Mouse (Mus musculus) testis, adult 2 months (tissue): ENCODE measurements around the gene Il9r. TPM values are rescaled to one million over a fixed set of nuclear protein-coding genes. Genes with fewer than 3 reads are reported as not detected.

Experiments used
- H3K27ac ChIP-seq: fragments of 200-500 bp; 2 replicates; pipeline ENCODE4 v1.5.1; 2012; ENCODE audit warnings: low read depth, low read length; ENCODE audit not compliant: control insufficient read depth, insufficient read depth
- H3K27me3 ChIP-seq: fragments of 200-500 bp; 2 replicates; pipeline ENCODE4 v1.6.1; 2012; ENCODE audit warnings: mild to moderate bottlenecking, low read length, moderate library complexity; ENCODE audit not compliant: control insufficient read depth, insufficient read depth
- H3K36me3 ChIP-seq: fragments of 200-500 bp; 2 replicates; pipeline ENCODE4 v1.6.1; 2012; ENCODE audit warnings: mild to moderate bottlenecking, low read length; ENCODE audit not compliant: control insufficient read depth, insufficient read depth
- H3K4me1 ChIP-seq: fragments of 200-500 bp; 2 replicates; pipeline ENCODE4 v1.6.1; 2012; ENCODE audit warnings: low read length; ENCODE audit not compliant: control insufficient read depth, insufficient read depth
- H3K4me3 ChIP-seq: fragments of 200-500 bp; 2 replicates; pipeline ENCODE4 v1.5.1; 2012; ENCODE audit warnings: low read depth, mild to moderate bottlenecking, low read length, moderate library complexity, mixed read lengths; ENCODE audit not compliant: control insufficient read depth
- CTCF ChIP-seq: fragments of 200-500 bp; IDR thresholded peaks from 2 replicates; pipeline ENCODE4 v1.5.1; 2012; ENCODE audit warnings: low read depth, mild to moderate bottlenecking, inconsistent platforms, low read length, moderate library complexity; ENCODE audit not compliant: control insufficient read depth, insufficient read depth, insufficient replicate concordance
- POLR2A ChIP-seq: fragments of 200-500 bp; IDR thresholded peaks from 2 replicates; pipeline ENCODE4 v1.6.1; 2012; ENCODE audit warnings: low read depth, mild to moderate bottlenecking, inconsistent platforms, low read length, moderate library complexity; ENCODE audit not compliant: control insufficient read depth
- polyA plus RNA-seq: library from polyadenylated mRNA; depleted of rRNA; stranded (reverse); fragments of >200 nt; gene quantifications from 2 replicates; pipeline ENCODE4 v1.2.3, GENCODE M21; 2012

The Il9r gene
- polyA plus RNA-seq, 1 experiment, result 1.6 TPM

GRCm38 (mm10) chr11:32159176-32159575 lies 40.9 kb downstream of the Il9r start:
- Histone ChIP-seq H3K27me3 (no peaks in the 10 kb centered on the region), H3K4me1 (peaks cover 3% of the 10 kb centered on the region; the same call in 1 of the 2 replicates), H3K4me3 (no peak overlapping the region), H3K36me3 (no peaks in the 10 kb centered on the region), H3K27ac (no peak overlapping the region)
- TF ChIP-seq CTCF (no peak), POLR2A (no peak)

- Histone ChIP-seq H3K36me3 (no peaks in the 10 kb centered on the region), H3K4me1 (peaks cover 3% of the 10 kb centered on the region; the same call in 1 of the 2 replicates), H3K4me3 (no peak overlapping the region), H3K27me3 (no peaks in the 10 kb centered on the region), H3K27ac (no peak overlapping the region)
- TF ChIP-seq CTCF (no peak), POLR2A (no peak)
These were observed 42.1 kb downstream of the Il9r start for GRCm38 (mm10) chr11:32157791-32158594.

- TF ChIP-seq CTCF, result no peak
- no peak for TF ChIP-seq POLR2A
- H3K4me3 ChIP-seq, result no peak overlapping the region
- peaks cover 3% of the 10 kb centered on the region; the same call in 1 of the 2 replicates for H3K4me1 ChIP-seq
- no peaks in the 10 kb centered on the region for H3K27me3 ChIP-seq
- no peaks in the 10 kb centered on the region for H3K36me3 ChIP-seq
- H3K27ac ChIP-seq, result no peak overlapping the region
These were observed 43.0 kb downstream of the Il9r start for GRCm38 (mm10) chr11:32156854-32157630.

GRCm38 (mm10) chr11:32153216-32153615 lies 46.9 kb downstream of the Il9r start:
- TF ChIP-seq CTCF, result no peak
- TF ChIP-seq POLR2A, result no peak
- Histone ChIP-seq H3K4me1 (no peaks in the 10 kb centered on the region), H3K27ac (no peak overlapping the region), H3K36me3 (no peaks in the 10 kb centered on the region), H3K4me3 (no peak overlapping the region), H3K27me3 (no peaks in the 10 kb centered on the region)

GRCm38 (mm10) chr11:32152814-32153213 lies 47.3 kb downstream of the Il9r start:
- Histone ChIP-seq H3K4me3 (no peak overlapping the region), H3K27ac (no peak overlapping the region), H3K36me3 (no peaks in the 10 kb centered on the region), H3K4me1 (no peaks in the 10 kb centered on the region), H3K27me3 (no peaks in the 10 kb centered on the region)
- no peak for TF ChIP-seq CTCF

- TF ChIP-seq CTCF (no peak), POLR2A (no peak)
- H3K36me3 ChIP-seq, result no peaks in the 10 kb centered on the region
- no peak overlapping the region for H3K4me3 ChIP-seq
- no peaks in the 10 kb centered on the region for H3K27me3 ChIP-seq
- H3K4me1 ChIP-seq, result no peaks in the 10 kb centered on the region
- no peak overlapping the region for H3K27ac ChIP-seq
These were observed 48.8 kb downstream of the Il9r start for GRCm38 (mm10) chr11:32151243-32151642.

- TF ChIP-seq CTCF (no peak), POLR2A (no peak)
- Histone ChIP-seq H3K4me3 (no peak overlapping the region), H3K4me1 (no peaks in the 10 kb centered on the region), H3K36me3 (no peaks in the 10 kb centered on the region), H3K27ac (no peak overlapping the region), H3K27me3 (no peaks in the 10 kb centered on the region)
These were observed 50.5 kb downstream of the Il9r start for GRCm38 (mm10) chr11:32149605-32150004.

- TF ChIP-seq POLR2A (no peak), CTCF (no peak)
- H3K27ac ChIP-seq, result no peak overlapping the region
- H3K36me3 ChIP-seq, result no peaks in the 10 kb centered on the region
- H3K4me1 ChIP-seq, result no peaks in the 10 kb centered on the region; the same call in 1 of the 2 replicates
- H3K4me3 ChIP-seq, result no peak overlapping the region
- H3K27me3 ChIP-seq, result no peaks in the 10 kb centered on the region
These were observed 57.3 kb downstream of the Il9r start for GRCm38 (mm10) chr11:32142771-32143170.
